12 mouse cellular contexts compared by ENCODE assay signal in the genomic region with DNA sequence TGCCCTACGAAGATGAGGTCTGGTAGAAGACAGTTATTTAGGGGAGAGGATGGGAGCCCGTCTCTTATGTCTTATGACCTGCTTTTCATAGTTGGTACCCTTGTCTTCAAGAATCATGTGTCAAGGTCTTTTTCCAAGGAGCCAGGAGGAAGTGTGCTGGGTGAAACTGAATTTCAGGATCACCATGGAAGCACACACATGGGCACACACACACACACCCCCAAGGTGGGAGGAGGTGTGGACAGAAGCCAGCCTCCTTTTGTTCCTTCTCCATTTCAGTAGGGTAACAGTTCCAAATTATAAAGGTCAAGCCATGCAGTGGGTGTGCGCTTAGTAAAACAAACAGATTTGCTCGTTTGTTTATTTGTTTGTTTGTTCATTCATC.
A peak's percentile ranks its signal among the peaks of the same experiment; 100 is the strongest.
DNase-seq lines count a peak whose midpoint lies in the region; ATAC-seq and TF ChIP-seq lines count a peak whose summit lies in the region.
"Had no signal": no experiment of that assay in that cellular context is flagged by ENCODE, and none has a peak within 500 bp of the region (broad histone marks: within the 10 kb centered on the region; RNA-seq: fewer than 3 reads in every experiment).

No protein-coding gene starts in this region.

- H3K27me3 ChIP-seq in hindbrain, embryonic 10.5 days (ENCODE audit: insufficient read depth, poor library complexity, severe bottlenecking), result no peaks in the 10 kb centered on the region
- H3K27me3 ChIP-seq in hindbrain, embryonic 11.5 days (ENCODE audit: control insufficient read depth, insufficient read depth, low read length), result no peaks in the 10 kb centered on the region
- H3K27me3 ChIP-seq in hindbrain, embryonic 13.5 days, result no peaks in the 10 kb centered on the region
- H3K27me3 ChIP-seq in midbrain, embryonic 16.5 days (ENCODE audit: control insufficient read depth, insufficient read depth, low read depth, low read length), result no peaks in the 10 kb centered on the region
- H3K27me3 ChIP-seq in cerebellum, adult 2 months (ENCODE audit: control insufficient read depth, insufficient read depth, low read length), result no peaks in the 10 kb centered on the region
- H3K27me3 ChIP-seq: liver, embryonic 12.5 days had no signal

- H3K4me3 ChIP-seq in hindbrain, embryonic 10.5 days, result no peak overlapping the region
- no peak overlapping the region for H3K4me3 ChIP-seq in hindbrain, embryonic 11.5 days (ENCODE audit: low read depth, low read length)
- H3K4me3 ChIP-seq in brown adipose tissue, adult 24 weeks (ENCODE audit: insufficient read depth, low read depth, low read length), result no peak overlapping the region
- no peak overlapping the region for H3K4me3 ChIP-seq in hindbrain, embryonic 13.5 days
- no peak overlapping the region for H3K4me3 ChIP-seq in midbrain, embryonic 16.5 days (ENCODE audit: low read depth, low read length)
- no peak overlapping the region for H3K4me3 ChIP-seq in cerebellum, adult 2 months (replicated peaks; ENCODE audit: insufficient read depth, low read depth, low read length)
- H3K4me3 ChIP-seq: liver, embryonic 12.5 days had no signal

- no peaks in the 10 kb centered on the region for H3K9me3 ChIP-seq in hindbrain, embryonic 10.5 days
- no peaks in the 10 kb centered on the region for H3K9me3 ChIP-seq in hindbrain, embryonic 11.5 days (ENCODE audit: control insufficient read depth, low read length)
- no peaks in the 10 kb centered on the region for H3K9me3 ChIP-seq in hindbrain, embryonic 13.5 days
- H3K9me3 ChIP-seq in midbrain, embryonic 16.5 days (replicated peaks; ENCODE audit: control insufficient read depth, low read length, poor library complexity, severe bottlenecking), result no peaks in the 10 kb centered on the region
- H3K9me3 ChIP-seq: liver, embryonic 12.5 days had no signal

- no peak for DNase-seq in hindbrain, embryonic 10.5 days (ENCODE audit: low spot score)
- no peak for DNase-seq in hindbrain, embryonic 11.5 days (ENCODE audit: low spot score)
- DNase-seq in lung, postnatal 25 days (ENCODE audit: low spot score), result no peak
- DNase-seq in kidney, postnatal 25 days, result no peak
- no peak for DNase-seq in cerebellum, adult 2 months
- DNase-seq: layer of hippocampus, postnatal 36 days; thymus, postnatal 25 days had no signal

- ATAC-seq in hindbrain, embryonic 11.5 days (ENCODE audit: low FRiP score), result no peak
- ATAC-seq in hindbrain, embryonic 13.5 days (ENCODE audit: low FRiP score), result 0 out of 2 replicates have a peak, but pooled peaks have one; percentile 22
- ATAC-seq in midbrain, embryonic 16.5 days, result peak; percentile 46; the same call in 1 of the 2 replicates
- ATAC-seq: activated CD4-positive, CD25-positive, alpha-beta regulatory T cell, adult 4 months; liver, embryonic 12.5 days had no signal

- no peak for TF ChIP-seq POLR2A in cerebellum, adult 2 months (IDR thresholded peaks at IDR 0.05; ENCODE audit: borderline replicate concordance, insufficient read depth, low read length)

- TF ChIP-seq CTCF in cerebellum, adult 2 months (IDR thresholded peaks at IDR 0.05; ENCODE audit: borderline replicate concordance, insufficient read depth, low read depth, low read length), result no peak

- no peak overlapping the region for H3K9ac ChIP-seq in hindbrain, embryonic 11.5 days (ENCODE audit: low read depth, low read length)
- H3K9ac ChIP-seq in hindbrain, embryonic 13.5 days, result no peak overlapping the region
- H3K9ac ChIP-seq in midbrain, embryonic 16.5 days (ENCODE audit: low read depth, low read length), result peak overlapping the region; percentile 4; the same call in 1 of the 2 replicates
- H3K9ac ChIP-seq: liver, embryonic 12.5 days had no signal

- peak overlapping the region; percentile 67; the same call in 1 of the 2 replicates for H3K27ac ChIP-seq in hindbrain, embryonic 10.5 days
- no peak overlapping the region; the same call in 1 of the 2 replicates for H3K27ac ChIP-seq in hindbrain, embryonic 11.5 days (ENCODE audit: low read depth, low read length)
- H3K27ac ChIP-seq in brown adipose tissue, adult 24 weeks (replicated peaks; ENCODE audit: low read depth, low read length), result peak overlapping the region; percentile 47; the same call in 1 of the 2 replicates
- peak overlapping the region; percentile 79 for H3K27ac ChIP-seq in hindbrain, embryonic 13.5 days
- peak overlapping the region; percentile 47 for H3K27ac ChIP-seq in midbrain, embryonic 16.5 days (ENCODE audit: low read length)
- H3K27ac ChIP-seq in cerebellum, adult 2 months (ENCODE audit: insufficient read depth, low read length), result no peak overlapping the region
- H3K27ac ChIP-seq: liver, embryonic 12.5 days had no signal

- no peak overlapping the region for H3K4me2 ChIP-seq in hindbrain, embryonic 11.5 days (replicated peaks; ENCODE audit: low read depth, low read length)
- 0 out of 2 replicates have a peak overlapping the region, but pooled peaks have one; percentile 13 for H3K4me2 ChIP-seq in hindbrain, embryonic 13.5 days
- 0 out of 2 replicates have a peak overlapping the region, but pooled peaks have one; percentile 12 for H3K4me2 ChIP-seq in midbrain, embryonic 16.5 days (ENCODE audit: low read length)
- H3K4me2 ChIP-seq: liver, embryonic 12.5 days had no signal

- 83% methylated on average over 4 of the region's 4 CpGs for WGBS in hindbrain, embryonic 10.5 days
- WGBS in hindbrain, embryonic 11.5 days, result 82% methylated on average over 4 of the region's 4 CpGs
- WGBS in hindbrain, embryonic 13.5 days, result 61% methylated on average over 4 of the region's 4 CpGs
- 65% methylated on average over 4 of the region's 4 CpGs for WGBS in midbrain, embryonic 16.5 days
- 80% methylated on average over 4 of the region's 4 CpGs for WGBS in cerebellum, adult 2 months

- no peaks in the 10 kb centered on the region for H3K36me3 ChIP-seq in hindbrain, embryonic 10.5 days
- no peaks in the 10 kb centered on the region for H3K36me3 ChIP-seq in hindbrain, embryonic 11.5 days (ENCODE audit: control insufficient read depth, insufficient read depth, low read length)
- H3K36me3 ChIP-seq in hindbrain, embryonic 13.5 days, result no peaks in the 10 kb centered on the region
- no peaks in the 10 kb centered on the region for H3K36me3 ChIP-seq in midbrain, embryonic 16.5 days (ENCODE audit: control insufficient read depth, insufficient read depth, low read length)
- H3K36me3 ChIP-seq: liver, embryonic 12.5 days had no signal

- peaks cover 19% of the 10 kb centered on the region for H3K4me1 ChIP-seq in hindbrain, embryonic 10.5 days (replicated peaks)
- no peaks in the 10 kb centered on the region for H3K4me1 ChIP-seq in hindbrain, embryonic 11.5 days (replicated peaks; ENCODE audit: control insufficient read depth, insufficient read depth, low read length)
- peaks cover 2% of the 10 kb centered on the region; the same call in 1 of the 2 replicates for H3K4me1 ChIP-seq in brown adipose tissue, adult 24 weeks (ENCODE audit: control insufficient read depth, insufficient read depth, insufficient read length, low read length)
- H3K4me1 ChIP-seq in hindbrain, embryonic 13.5 days (replicated peaks), result peaks cover 24% of the 10 kb centered on the region
- H3K4me1 ChIP-seq in midbrain, embryonic 16.5 days (ENCODE audit: control insufficient read depth, insufficient read depth, low read length), result peaks cover 12% of the 10 kb centered on the region
- H3K4me1 ChIP-seq in cerebellum, adult 2 months (ENCODE audit: control insufficient read depth, insufficient read depth, low read length), result no peaks in the 10 kb centered on the region
- H3K4me1 ChIP-seq: liver, embryonic 12.5 days had no signal

Comparison
In these comparisons a context has a peak if more than half of its experiments do, and no peak if none do; other contexts are left out.
1. H3K27ac ChIP-seq: peak in hindbrain, embryonic 10.5 days (single experiment), brown adipose tissue, adult 24 weeks (single experiment), hindbrain, embryonic 13.5 days (single experiment) and midbrain, embryonic 16.5 days (single experiment); none in hindbrain, embryonic 11.5 days (single experiment) and cerebellum, adult 2 months (single experiment).